Mouse (Mus musculus) myocyte (in vitro differentiated cells): ENCODE results near the gene Tcp10c. TPM values are rescaled to one million over a fixed set of nuclear protein-coding genes. Genes with fewer than 3 reads are reported as not detected.
"Not testable (repeated sequence)": the region's sequence is repeated elsewhere in the genome, so short reads cannot be mapped to it uniquely, and the experiment has no call there.

Experiments used
- H3K27me3 ChIP-seq: one replicate; pipeline ENCODE4 v1.6.1; 2011; ENCODE audit not compliant: control insufficient read depth, insufficient read depth, insufficient read length
- H3K36me3 ChIP-seq: one replicate; pipeline ENCODE4 v1.6.1; 2011; ENCODE audit not compliant: control insufficient read depth, insufficient read depth
- H3K4me2 ChIP-seq: one replicate; pipeline ENCODE4 v1.6.1; 2011; ENCODE audit warnings: low read depth, control low read depth
- H3K4me3 ChIP-seq: one replicate; pipeline ENCODE4 v1.5.1; 2011; ENCODE audit warnings: mild to moderate bottlenecking, control low read depth, moderate library complexity
- H3K79me2 ChIP-seq: one replicate; pipeline ENCODE4 v1.6.1; 2011; ENCODE audit not compliant: control insufficient read depth, insufficient read depth
- H3ac ChIP-seq: one replicate; pipeline ENCODE4 v1.6.1; 2011; ENCODE audit not compliant: control insufficient read depth, insufficient read length
- polyA plus RNA-seq: library from polyadenylated mRNA; unstranded; fragments of >200 nt; fragmentation: generic; extraction: Trizol; gene quantifications from one replicate; pipeline ENCODE4 v1.2.1, GENCODE M21; 2012; ENCODE audit warnings: missing spikeins

Tcp10c gene
- polyA plus RNA-seq, 1 experiment, result not detected

DNA sequence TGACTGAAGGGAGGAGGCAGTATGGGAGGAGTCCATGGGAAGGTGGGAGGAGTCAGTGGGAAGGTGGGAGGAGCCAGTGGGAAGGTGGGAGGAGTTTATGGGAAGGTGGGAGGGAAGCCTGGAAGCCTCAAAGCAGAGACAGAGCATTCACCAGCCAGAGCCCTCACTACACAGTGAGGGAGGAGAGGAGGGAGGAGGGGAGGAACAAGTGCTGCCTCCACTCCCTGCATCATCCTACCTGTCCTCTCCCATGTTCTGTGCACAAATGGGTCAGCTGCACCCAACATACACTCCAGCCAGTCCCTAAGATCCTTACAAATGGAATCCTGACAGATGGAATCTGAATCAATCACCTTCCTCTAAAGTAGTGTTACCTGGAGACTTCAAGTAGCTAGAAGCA is 47.7 kb downstream of the Tcp10c start:
- H3K79me2 ChIP-seq, H3K4me3 ChIP-seq, H3K4me2 ChIP-seq, H3ac ChIP-seq, H3K36me3 ChIP-seq, H3K27me3 ChIP-seq: not testable (repeated sequence)

DNA sequence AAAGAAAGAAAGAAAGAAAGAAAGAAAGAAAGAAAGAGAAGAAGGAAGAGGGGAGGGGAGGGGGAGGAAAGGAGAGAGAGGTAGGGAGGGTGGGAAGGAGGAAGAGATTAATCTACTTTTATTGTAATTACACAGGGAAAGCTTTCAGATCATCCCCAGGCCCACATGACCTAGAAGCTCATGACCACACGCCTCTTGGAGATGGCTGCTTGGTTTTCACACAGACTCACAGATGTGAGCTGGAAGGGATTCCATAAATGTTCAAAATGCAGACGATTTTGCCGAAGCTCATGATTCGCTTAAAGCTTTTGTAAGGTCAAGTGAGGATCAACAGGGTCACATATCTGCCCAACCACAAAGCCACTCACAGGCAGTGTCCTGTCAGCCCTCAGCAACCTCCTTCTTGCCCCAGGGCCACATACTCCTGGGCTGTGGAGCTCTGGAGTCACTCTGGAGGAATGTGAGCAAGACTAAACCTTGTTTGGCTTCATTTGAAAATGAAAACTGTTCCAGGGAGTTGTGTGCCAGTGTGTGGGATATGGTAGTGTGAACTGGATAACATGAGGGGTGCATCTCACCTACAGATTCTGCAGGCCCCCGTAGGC is 49.3 kb downstream of the Tcp10c start:
- H3K36me3 ChIP-seq, H3K4me3 ChIP-seq, H3K79me2 ChIP-seq, H3K27me3 ChIP-seq, H3K4me2 ChIP-seq, H3ac ChIP-seq: not testable (repeated sequence)

- H3ac ChIP-seq, H3K79me2 ChIP-seq, H3K27me3 ChIP-seq, H3K4me3 ChIP-seq, H3K36me3 ChIP-seq, H3K4me2 ChIP-seq: not testable (repeated sequence)
These were observed 51.7 kb downstream of the Tcp10c start for GRCm38 (mm10) chr17:13406023-13406422.

- H3K4me2 ChIP-seq, H3K4me3 ChIP-seq, H3K79me2 ChIP-seq, H3K27me3 ChIP-seq, H3K36me3 ChIP-seq, H3ac ChIP-seq: not testable (repeated sequence)
These were observed 52.3 kb downstream of the Tcp10c start for GRCm38 (mm10) chr17:13406701-13407100.

GRCm38 (mm10) chr17:13407621-13408256 is 53.4 kb downstream of the Tcp10c start:
- H3K27me3 ChIP-seq, H3ac ChIP-seq, H3K79me2 ChIP-seq, H3K4me2 ChIP-seq, H3K36me3 ChIP-seq, H3K4me3 ChIP-seq: not testable (repeated sequence)

DNA sequence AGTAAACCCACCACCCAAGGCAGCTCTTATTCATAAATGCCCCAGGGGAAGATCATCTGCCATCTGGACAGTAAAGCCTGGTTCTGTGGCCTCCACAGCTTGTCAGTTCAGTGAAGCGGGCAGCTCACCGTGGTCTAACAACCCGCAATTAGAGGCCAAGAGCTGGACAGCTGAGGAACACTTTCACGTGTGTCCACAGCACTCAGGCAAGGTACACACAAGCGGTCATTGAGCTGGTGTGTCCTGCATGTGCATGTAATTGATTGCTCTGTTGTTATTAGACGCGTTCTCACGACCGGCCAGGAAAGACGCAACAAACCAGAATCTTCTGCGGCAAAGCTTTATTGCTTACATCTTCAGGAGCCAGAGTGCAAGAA is 53.9 kb downstream of the Tcp10c start:
- H3K4me2 ChIP-seq, H3K4me3 ChIP-seq, H3K79me2 ChIP-seq, H3K27me3 ChIP-seq, H3K36me3 ChIP-seq, H3ac ChIP-seq: not testable (repeated sequence)

DNA sequence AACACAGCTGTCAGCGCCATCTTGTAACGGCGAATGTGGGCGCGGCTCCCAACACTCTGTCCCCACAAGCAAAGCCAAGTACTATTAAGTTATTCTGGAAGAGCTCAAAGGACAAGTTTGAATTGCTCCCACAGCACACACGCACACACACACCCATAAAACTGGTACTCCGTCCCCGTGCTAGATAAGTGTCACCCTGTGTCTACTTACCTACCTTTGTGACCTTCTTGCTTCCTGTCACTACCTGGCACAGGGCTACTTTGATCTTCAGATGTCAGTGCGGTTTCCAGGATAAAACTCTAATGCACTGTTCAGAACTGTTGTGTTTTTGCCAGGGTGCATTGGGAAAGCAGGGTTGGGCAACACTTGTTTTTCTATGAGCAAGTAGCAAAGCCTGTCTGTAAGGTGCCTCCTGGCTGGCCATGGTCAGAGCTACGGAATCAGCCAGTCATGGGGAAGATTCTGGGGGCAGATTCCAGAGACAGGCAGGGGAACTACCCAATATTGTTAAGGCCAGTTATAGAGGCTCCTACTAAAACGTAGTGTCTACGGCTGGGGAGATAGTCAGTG is 66.7 kb downstream of the Tcp10c start:
- H3K36me3 ChIP-seq, H3K4me2 ChIP-seq, H3K79me2 ChIP-seq, H3K4me3 ChIP-seq, H3K27me3 ChIP-seq, H3ac ChIP-seq: not testable (repeated sequence)

DNA sequence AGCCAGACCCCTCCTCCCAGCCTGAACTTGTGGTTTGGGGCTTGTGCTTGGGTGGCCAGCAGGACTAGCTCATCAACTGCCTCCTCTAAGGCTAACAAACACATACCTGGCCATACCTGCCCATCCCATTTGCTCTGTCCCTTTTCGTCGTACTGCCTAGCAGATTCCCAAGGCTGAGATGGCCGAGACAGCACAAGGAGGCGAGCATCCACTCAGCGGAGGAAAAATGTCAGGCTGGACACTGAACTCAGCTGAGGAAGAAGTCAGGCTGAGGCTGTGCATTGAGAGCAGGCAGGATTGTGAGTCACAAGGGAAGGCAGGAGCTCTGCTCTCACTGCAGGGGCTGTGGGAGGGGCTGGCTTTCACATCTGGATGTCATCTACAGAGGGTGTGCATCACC is 68.3 kb downstream of the Tcp10c start:
- H3K4me3 ChIP-seq, H3K27me3 ChIP-seq, H3K79me2 ChIP-seq, H3K36me3 ChIP-seq, H3K4me2 ChIP-seq, H3ac ChIP-seq: not testable (repeated sequence)

- not testable (repeated sequence) for H3K36me3 ChIP-seq, H3K27me3 ChIP-seq
These were observed 69.1 kb downstream of the Tcp10c start for GRCm38 (mm10) chr17:13423373-13424024.

GRCm38 (mm10) chr17:13424321-13424720 is 69.9 kb downstream of the Tcp10c start:
- H3K79me2 ChIP-seq, H3K36me3 ChIP-seq, H3K4me3 ChIP-seq, H3K4me2 ChIP-seq, H3ac ChIP-seq, H3K27me3 ChIP-seq: not testable (repeated sequence)

More at GRCm38 (mm10) chr17:13423373-13424024, 69.1 kb downstream of the Tcp10c start:
- not testable (repeated sequence) for H3K4me3 ChIP-seq, H3K4me2 ChIP-seq, H3K79me2 ChIP-seq, H3ac ChIP-seq

- not testable (repeated sequence) for H3K79me2 ChIP-seq, H3K4me2 ChIP-seq, H3ac ChIP-seq, H3K4me3 ChIP-seq, H3K36me3 ChIP-seq, H3K27me3 ChIP-seq
These were observed 71.3 kb downstream of the Tcp10c start for GRCm38 (mm10) chr17:13425694-13426093.

GRCm38 (mm10) chr17:13426508-13426907 is 72.1 kb downstream of the Tcp10c start:
- H3K4me2 ChIP-seq, H3K4me3 ChIP-seq, H3K27me3 ChIP-seq, H3K36me3 ChIP-seq, H3K79me2 ChIP-seq, H3ac ChIP-seq: not testable (repeated sequence)
